Mouse (Mus musculus) forebrain, embryonic 16.5 days (tissue): ENCODE measurements around the gene Lekr1. TPM values are rescaled to one million over a fixed set of nuclear protein-coding genes. Genes with fewer than 3 reads are reported as not detected.

ENCODE experiments used
- ATAC-seq: fragments of 200-750 bp; cut with Nextera tagmentation; 2 replicates; pipeline ENCODE4 v1.8.0; 2017; ENCODE audit warnings: mild to moderate bottlenecking, moderate library complexity
- H3K27ac ChIP-seq: fragments of 300-500 bp; sonication (generic); 2 replicates; pipeline ENCODE4 v1.5.1; 2014; ENCODE audit warnings: low read length, control low read depth
- H3K27me3 ChIP-seq: fragments of 300-500 bp; sonication (generic); replicated peaks from 2 replicates; pipeline ENCODE4 v1.6.1; 2014; ENCODE audit warnings: low read length; ENCODE audit not compliant: control insufficient read depth, insufficient read depth
- H3K36me3 ChIP-seq: fragments of 300-500 bp; sonication (generic); 2 replicates; pipeline ENCODE4 v1.6.1; 2014; ENCODE audit not compliant: control insufficient read depth, insufficient read depth
- H3K4me1 ChIP-seq: fragments of 300-500 bp; sonication (generic); replicated peaks from 2 replicates; pipeline ENCODE4 v1.6.1; 2014; ENCODE audit warnings: low read length; ENCODE audit not compliant: control insufficient read depth, insufficient read depth
- H3K4me2 ChIP-seq: fragments of 300-500 bp; sonication (generic); 2 replicates; pipeline ENCODE4 v1.6.1; 2014; ENCODE audit warnings: mild to moderate bottlenecking, low read length, control low read depth
- H3K4me3 ChIP-seq: fragments of 300-500 bp; sonication (generic); replicated peaks from 2 replicates; pipeline ENCODE4 v1.5.1; 2014; ENCODE audit warnings: mild to moderate bottlenecking, low read length, control low read depth
- H3K9ac ChIP-seq: fragments of 300-500 bp; sonication (generic); replicated peaks from 2 replicates; pipeline ENCODE4 v1.6.1; 2014; ENCODE audit warnings: low read depth, low read length, control low read depth
- H3K9me3 ChIP-seq: fragments of 300-500 bp; sonication (generic); 2 replicates; pipeline ENCODE4 v1.6.1; 2016; ENCODE audit warnings: low read length; ENCODE audit not compliant: control insufficient read depth
- WGBS: fragments of 180-500 bp; shearing (Covaris S2); extraction: QIAGEN DNeasy Blood & Tissue Kit; methylation state at CpG from one replicate; pipeline ENCODE4 v1.1.7; 2014; 5-methylcytosine and 5-hydroxymethylcytosine counted together
- polyA plus RNA-seq: library from polyadenylated mRNA; unstranded; fragments of >200 nt; fragmentation: Nextera tagmentation; extraction: Ambion mirVana; gene quantifications from 2 replicates; pipeline ENCODE4 v1.2.1, GENCODE M21; 2015

Gene Lekr1
- 7.0 and 7.9 TPM in 2 replicates for polyA plus RNA-seq

GRCm38 (mm10) chr3:65665977-65666766 is at the start of gene Lekr1:
Gene Lekr1 (plus strand): TSS chr3:65666228.
- H3K27me3 ChIP-seq = no peaks in the 10 kb centered on the region
- H3K4me1 ChIP-seq = peaks cover 5% of the 10 kb centered on the region; the same call in 1 of the 2 replicates
- peak within 1 kb of the TSS; percentile 88 for H3K9ac ChIP-seq
- peak; percentile 92 for ATAC-seq
- H3K4me3 ChIP-seq = peak within 1 kb of the TSS; percentile 90
- H3K9me3 ChIP-seq = no peaks in the 10 kb centered on the region
- H3K4me2 ChIP-seq = peak within 1 kb of the TSS; percentile 81
- H3K27ac ChIP-seq = peak within 1 kb of the TSS; percentile 79
- 1% methylated on average over 73 of the region's 73 CpGs for WGBS
- no peaks in the 10 kb centered on the region for H3K36me3 ChIP-seq

DNA sequence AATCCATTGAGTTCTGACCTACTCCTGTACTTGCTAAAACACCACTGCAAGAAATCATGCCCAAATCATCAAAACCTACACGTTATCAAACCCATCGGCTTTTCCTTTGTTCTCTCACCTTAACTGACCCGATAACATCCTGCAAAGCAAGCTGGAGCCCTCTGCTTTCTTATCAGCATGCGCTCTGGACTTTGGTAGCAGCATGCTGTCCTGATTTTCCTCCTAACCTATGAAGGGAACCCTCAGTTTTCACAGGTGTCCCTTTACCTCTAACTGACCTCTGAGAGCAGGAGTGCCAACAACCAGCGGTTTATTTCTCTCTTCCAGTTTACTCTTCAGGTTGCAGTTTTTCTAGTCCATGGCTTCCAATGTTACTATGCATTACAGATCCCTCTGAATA is 48.5 kb upstream of the Lekr1 start:
- ATAC-seq = no peak
- Histone ChIP-seq H3K4me3 (no peak overlapping the region), H3K9ac (no peak overlapping the region), H3K4me1 (peaks cover 3% of the 10 kb centered on the region; the same call in 1 of the 2 replicates), H3K27me3 (no peaks in the 10 kb centered on the region), H3K4me2 (no peak overlapping the region), H3K27ac (no peak overlapping the region), H3K9me3 (no peaks in the 10 kb centered on the region), H3K36me3 (no peaks in the 10 kb centered on the region)
- WGBS = 87% methylated on average over 5 of the region's 5 CpGs

GRCm38 (mm10) chr3:65619340-65619739 is 46.7 kb upstream of the Lekr1 start:
- Histone ChIP-seq H3K27me3 (no peaks in the 10 kb centered on the region), H3K27ac (no peak overlapping the region), H3K4me1 (no peaks in the 10 kb centered on the region), H3K9me3 (no peaks in the 10 kb centered on the region), H3K36me3 (no peaks in the 10 kb centered on the region), H3K4me2 (no peak overlapping the region), H3K9ac (no peak overlapping the region), H3K4me3 (no peak overlapping the region)
- ATAC-seq = no peak
- WGBS = 91% methylated on average over 4 of the region's 4 CpGs

GRCm38 (mm10) chr3:65623057-65623456 is 43.0 kb upstream of the Lekr1 start:
- Histone ChIP-seq H3K4me2 (no peak overlapping the region), H3K4me3 (no peak overlapping the region), H3K4me1 (no peaks in the 10 kb centered on the region), H3K9me3 (no peaks in the 10 kb centered on the region), H3K9ac (no peak overlapping the region), H3K27me3 (no peaks in the 10 kb centered on the region), H3K27ac (no peak overlapping the region), H3K36me3 (no peaks in the 10 kb centered on the region)
- WGBS = 99% methylated on average over 6 of the region's 6 CpGs
- ATAC-seq = no peak

DNA sequence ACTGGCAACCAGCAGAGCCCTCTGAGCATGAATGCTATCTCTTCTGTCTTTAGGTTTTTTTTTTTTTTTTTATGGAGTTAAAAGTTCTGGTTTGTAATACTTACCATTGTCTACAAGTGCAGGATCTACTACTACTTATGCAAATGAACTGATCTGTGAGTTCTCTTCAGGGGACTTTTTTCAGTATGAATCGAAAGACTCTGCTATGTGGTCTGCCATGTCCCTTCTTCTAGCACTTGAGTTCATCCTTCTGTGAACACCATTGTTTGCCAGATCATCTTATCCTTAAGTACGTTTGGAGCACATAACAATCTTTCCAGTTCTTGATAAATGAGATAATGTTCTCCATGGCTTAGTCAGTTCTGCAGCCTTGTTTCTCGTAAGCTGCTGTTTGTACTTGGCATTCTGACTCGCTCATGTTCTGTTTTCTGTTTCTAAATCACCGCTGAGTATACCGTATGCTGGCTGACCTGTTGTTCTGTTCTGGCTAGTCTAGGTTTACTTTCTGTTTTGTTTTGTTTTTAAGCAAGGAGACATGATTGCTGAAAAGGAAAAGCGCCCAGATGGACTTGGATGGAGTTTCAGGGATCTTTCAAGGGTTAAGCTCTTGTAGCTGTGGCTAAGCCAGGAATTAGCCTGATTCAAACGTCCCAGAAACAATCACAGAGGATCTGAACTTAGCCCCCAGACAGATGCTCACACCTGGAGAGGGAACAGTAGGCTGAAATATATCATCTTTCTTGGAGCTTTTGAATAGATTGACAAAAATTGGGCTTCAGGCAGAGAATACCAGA is 40.3 kb upstream of the Lekr1 start:
- Histone ChIP-seq H3K36me3 (no peaks in the 10 kb centered on the region), H3K4me1 (no peaks in the 10 kb centered on the region), H3K9ac (no peak overlapping the region), H3K27ac (no peak overlapping the region), H3K9me3 (no peaks in the 10 kb centered on the region), H3K4me2 (no peak overlapping the region), H3K4me3 (no peak overlapping the region), H3K27me3 (no peaks in the 10 kb centered on the region)
- no peak for ATAC-seq
- 71% methylated on average over 8 of the region's 8 CpGs for WGBS

- H3K36me3 ChIP-seq = no peaks in the 10 kb centered on the region
- H3K4me2 ChIP-seq = no peak overlapping the region
- H3K4me1 ChIP-seq = no peaks in the 10 kb centered on the region
- no peaks in the 10 kb centered on the region for H3K9me3 ChIP-seq
- ATAC-seq = no peak
- no peak overlapping the region for H3K4me3 ChIP-seq
- H3K9ac ChIP-seq = no peak overlapping the region
- H3K27me3 ChIP-seq = no peaks in the 10 kb centered on the region
- H3K27ac ChIP-seq = no peak overlapping the region
- 87% methylated on average over 7 of the region's 7 CpGs for WGBS
Measured at GRCm38 (mm10) chr3:65626290-65626914, 39.6 kb upstream of the Lekr1 start.

DNA sequence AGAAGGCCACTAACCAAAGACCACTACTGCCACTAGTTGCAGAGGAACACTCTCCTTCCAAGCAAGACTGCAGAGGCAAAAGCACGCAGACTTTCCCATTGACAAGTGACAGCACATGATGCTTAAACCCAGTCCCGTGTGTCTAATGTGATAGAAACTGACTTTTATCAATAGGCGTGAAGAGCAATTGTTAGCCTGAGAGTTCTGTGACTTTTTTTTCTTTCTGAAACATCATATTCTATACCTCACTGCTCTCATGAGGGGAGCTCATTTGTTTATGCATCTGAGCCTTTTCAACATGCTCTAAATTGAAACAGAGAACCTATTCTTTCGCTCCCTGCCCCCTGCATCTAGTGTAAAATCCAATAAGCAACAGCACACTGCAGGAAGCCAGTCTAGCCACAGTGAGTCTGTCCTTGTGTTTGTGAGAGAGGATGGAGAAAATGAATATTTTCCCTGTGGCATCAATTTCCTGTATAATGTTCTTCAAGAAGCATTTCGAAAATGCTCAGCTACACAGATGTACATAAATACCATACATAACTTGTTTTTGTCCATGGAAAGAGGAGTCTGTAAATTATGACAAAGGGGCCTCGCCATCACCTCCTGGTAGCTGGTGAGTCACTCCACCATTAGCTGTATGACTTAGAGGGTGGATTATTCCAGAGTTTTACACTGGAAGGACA is 38.9 kb upstream of the Lekr1 start:
- no peak for ATAC-seq
- WGBS = 40% methylated on average over 6 of the region's 6 CpGs

DNA sequence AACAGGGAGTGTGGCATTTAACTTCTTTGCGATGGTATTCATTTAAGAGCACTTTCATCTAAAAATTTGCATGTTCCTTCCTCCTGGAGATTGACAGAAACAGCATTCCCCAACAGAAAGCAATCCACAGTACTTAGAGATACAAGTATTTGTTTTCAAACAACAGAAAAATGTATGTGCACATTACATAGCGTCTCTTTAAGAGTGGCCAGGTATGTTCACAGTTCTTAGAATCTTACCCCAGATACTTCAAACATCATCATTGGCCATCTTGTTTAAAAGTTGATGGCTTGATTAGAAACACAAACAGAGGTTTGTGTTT is 38.4 kb upstream of the Lekr1 start:
- Histone ChIP-seq H3K4me1 (no peaks in the 10 kb centered on the region), H3K9me3 (no peaks in the 10 kb centered on the region), H3K4me3 (no peak overlapping the region), H3K27ac (no peak overlapping the region), H3K36me3 (no peaks in the 10 kb centered on the region), H3K27me3 (no peaks in the 10 kb centered on the region), H3K4me2 (no peak overlapping the region), H3K9ac (no peak overlapping the region)
- WGBS = 73% methylated on average over 2 of the region's 2 CpGs
- ATAC-seq = no peak

More for the DNA sequence above, 38.9 kb upstream of the Lekr1 start:
- H3K9me3 ChIP-seq = no peaks in the 10 kb centered on the region
- no peaks in the 10 kb centered on the region for H3K4me1 ChIP-seq
- no peak overlapping the region for H3K27ac ChIP-seq
- no peak overlapping the region for H3K9ac ChIP-seq
- H3K27me3 ChIP-seq = no peaks in the 10 kb centered on the region
- H3K36me3 ChIP-seq = no peaks in the 10 kb centered on the region
- no peak overlapping the region for H3K4me2 ChIP-seq
- no peak overlapping the region for H3K4me3 ChIP-seq
